Mouse (Mus musculus) left cerebral cortex, adult 9 months (tissue): ENCODE data around the gene Mgll.
A peak's percentile ranks its signal among the peaks of the same experiment; 100 is the strongest.

Source experiments
- DNase-seq, 2 experiments: peaks; one replicate each; pipeline ENCODE4 v3.0.0; 2022; ENCODE audit warnings: low spot score in 2 of 2

Gene Mgll

DNA sequence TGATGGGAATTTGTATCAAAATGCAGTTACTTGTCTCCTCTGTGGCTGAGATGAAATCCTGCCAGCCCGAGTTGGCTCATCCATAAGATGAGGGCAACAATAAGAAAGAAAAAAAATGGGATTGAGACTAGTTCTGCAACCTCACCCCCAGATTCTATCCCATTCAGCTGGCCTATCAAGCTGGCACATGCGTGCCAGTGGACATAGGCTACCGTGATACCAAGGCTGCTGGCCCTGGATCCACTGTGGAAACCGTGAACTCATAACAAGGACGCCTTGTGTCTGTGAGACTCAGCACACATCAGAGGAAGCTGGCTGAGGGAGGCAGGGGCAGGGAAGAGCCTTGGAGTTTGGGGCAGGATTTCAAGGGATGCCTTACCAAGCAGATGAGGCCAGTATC is 46.8 kb downstream of the Mgll start:
- DNase-seq, result no peak

DNA sequence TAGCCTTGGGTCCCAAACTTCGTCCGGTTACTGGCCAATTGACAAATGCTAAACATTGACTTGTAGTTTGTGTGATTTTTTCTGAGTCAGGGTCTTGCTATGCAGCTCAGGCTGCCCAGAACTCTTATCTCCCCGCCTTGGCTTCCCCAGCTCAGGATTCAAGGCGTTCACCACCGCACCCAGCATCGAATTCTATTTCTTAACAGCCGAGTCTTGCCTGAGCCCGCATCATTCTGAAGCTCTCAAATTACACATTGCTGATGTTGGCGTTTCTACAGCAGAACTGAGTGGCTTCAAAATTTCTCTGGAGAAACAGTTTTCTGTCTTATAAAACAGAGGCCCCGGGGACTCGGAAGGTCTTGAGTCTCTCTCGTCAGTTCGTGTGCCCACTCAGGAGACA is 47.8 kb downstream of the Mgll start:
- no peak for DNase-seq

DNA sequence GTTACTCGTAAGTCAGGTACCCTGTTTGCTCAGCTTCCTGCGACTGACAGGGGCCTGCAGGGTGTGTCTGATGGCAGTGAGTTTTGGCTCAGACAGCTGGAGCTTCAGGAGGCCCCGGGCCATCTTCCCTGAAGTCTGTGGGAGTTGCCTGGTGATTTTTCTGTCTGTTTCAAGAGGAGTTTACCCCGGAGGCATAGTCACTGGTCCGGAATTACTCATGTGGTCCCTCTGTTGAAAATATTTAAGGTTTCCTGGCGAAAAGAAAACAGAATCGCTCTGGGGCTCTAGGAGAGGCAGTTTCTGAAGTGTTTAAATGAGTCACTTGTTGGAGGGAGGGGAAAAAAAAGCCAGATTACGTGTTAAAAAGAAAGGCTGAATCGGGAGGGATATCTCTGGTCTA is 49.8 kb downstream of the Mgll start:
- DNase-seq, result no peak

DNA sequence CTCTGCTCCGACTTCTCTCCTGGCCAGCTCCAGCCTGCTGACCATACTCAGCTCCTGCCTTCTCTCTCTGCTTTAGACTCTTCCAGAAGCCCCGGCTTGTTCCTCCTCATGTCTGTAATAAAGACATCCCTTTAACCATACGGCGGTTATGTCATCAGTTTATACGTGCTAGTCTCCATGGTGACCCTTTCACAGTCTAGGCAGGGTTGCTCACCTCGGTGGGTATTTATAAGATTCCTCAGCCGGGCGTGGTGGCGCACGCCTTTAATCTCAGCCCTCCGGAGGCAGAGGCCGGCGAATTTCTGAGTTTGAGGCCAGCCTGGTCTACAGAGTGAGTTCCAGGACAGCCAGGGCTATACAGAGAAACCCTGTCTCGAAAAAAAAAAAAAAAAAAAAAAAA is 51.1 kb downstream of the Mgll start:
- DNase-seq, result no peak

DNA sequence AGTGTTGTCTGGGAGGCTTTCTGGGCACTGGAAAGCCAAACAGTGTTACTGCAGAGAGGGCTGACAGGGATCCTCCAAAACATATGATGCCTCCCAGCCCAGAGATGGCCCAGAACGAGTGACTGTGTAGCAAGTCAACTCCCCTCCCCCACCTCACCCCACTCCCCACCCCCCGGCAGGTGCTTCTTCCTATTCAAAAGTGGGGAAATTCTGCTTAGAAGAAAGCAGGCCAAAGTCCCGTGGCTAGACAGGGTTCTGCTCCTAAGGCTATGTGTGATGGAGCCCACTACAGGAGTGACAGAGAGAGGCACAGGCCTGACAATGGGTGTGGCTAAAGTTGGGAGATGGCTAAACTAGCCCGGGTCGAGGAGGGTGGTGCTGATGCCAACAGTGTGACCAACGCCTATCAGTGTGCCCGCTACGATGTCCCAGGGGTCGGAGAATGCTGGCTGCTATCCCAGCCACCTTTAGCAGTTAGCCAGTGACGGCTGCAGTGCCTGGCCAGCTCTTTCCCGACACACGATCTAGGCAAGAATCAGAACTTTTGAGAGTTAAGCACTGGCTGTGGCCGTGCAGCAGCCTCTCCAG is 52.2 kb downstream of the Mgll start:
- DNase-seq, result no peak

DNA sequence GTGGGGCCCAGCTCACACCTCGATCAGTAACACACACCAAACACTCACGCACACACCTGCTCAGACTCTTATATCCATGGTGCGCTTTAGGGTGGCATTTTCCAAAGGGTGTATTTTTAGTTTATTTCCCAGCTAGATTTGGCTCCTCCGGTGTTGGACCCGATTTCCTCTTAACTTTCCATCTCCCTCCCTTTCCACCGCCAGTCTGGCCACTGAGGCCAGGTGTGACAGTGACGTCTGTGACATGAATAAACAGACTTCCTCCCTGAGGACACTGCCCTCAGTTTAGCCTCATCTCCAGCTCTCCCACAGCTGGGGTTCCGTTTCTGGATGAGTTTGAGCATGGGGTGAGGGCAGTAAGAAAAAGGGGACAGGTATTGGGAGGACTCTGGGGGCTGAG is 52.8 kb downstream of the Mgll start:
- no peak for DNase-seq

DNA sequence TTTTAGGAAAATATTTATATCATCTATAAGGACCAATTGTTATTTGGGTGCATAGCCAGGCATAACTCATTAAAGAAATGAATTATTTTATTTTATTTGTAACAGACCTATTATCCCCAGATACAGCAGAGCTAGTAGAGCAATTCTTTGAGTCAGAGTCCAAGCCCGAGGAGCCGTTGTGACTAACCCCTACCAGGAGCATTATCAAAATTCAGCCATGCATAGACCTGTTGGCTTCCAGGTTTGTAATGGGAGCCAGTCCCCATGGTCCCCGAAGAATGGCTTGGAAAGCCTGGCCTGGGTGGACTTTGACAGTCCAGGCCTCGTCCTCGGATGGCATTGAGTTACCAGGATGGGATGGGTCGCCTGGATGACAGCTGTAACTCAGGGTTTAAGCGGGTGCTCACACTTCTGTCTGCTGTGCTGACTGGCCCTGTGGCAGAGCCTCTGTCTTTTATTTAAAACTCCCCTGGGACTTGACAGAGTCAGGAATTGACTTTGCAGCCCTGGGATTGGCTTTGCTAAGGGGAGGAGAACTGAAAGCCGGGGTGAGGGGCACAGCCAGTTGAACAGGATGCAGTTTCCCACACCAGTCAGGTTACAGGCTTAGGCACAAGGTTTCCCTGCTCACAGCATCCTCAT is 54.0 kb downstream of the Mgll start:
- DNase-seq, result no peak

DNA sequence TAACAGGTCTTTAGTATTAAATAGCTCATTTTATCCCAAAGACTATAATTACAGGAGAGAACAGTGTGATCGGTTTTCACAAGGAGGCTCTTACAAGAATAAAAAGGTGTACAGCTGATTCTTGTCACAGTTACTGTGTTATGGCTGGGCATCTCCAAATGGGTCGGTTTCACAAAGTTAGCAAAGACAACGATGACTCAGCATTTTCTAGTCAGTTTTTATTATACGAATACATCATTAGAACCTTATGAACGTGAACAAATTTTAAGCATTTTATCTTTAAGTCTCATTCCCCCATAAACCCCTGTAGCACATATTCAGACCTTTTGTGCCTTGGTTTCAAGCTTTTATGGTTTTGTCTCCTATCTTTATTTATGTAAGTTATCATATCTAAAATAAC is 55.5 kb downstream of the Mgll start:
- DNase-seq, result no peak

DNA sequence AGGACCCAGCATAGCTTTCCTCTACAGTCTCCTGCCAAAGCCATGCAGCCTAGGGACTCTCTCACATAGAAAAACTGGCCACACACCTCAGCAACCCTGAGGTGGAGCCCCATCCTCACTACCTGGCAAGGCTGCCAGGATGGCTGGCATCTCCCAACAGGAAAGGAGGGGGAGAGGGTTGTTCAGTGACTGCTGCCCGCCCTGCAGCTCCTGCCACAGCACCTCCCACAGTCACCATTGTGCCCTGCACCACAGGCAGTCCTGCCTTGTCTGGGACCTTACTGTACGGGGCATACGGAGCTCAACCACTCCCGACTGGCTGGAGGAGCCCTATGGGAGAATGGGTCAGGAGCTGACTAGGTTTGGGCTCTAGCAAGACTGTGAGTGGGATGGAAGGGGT is 57.7 kb downstream of the Mgll start:
- DNase-seq, result no peak

DNA sequence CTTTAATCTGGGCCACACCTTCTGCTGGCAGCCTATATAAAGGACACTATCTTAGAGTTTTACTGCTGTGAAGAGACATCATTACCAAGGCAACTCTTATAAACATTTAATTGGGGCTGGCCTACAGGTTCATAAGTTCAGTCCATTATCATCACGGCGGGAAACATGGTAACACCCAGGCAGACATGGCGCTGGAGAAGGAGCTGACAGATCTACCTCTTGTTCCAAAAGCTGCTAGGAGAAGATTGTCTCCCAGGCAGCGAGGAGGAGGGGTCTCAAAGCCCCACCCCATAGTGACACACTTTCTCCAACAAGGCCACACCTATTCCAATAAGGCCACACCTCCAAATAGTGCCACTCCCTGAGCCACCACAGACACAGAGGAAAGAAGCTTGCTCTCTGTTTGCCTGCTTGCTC is 58.8 kb downstream of the Mgll start:
- DNase-seq, result no peak

DNA sequence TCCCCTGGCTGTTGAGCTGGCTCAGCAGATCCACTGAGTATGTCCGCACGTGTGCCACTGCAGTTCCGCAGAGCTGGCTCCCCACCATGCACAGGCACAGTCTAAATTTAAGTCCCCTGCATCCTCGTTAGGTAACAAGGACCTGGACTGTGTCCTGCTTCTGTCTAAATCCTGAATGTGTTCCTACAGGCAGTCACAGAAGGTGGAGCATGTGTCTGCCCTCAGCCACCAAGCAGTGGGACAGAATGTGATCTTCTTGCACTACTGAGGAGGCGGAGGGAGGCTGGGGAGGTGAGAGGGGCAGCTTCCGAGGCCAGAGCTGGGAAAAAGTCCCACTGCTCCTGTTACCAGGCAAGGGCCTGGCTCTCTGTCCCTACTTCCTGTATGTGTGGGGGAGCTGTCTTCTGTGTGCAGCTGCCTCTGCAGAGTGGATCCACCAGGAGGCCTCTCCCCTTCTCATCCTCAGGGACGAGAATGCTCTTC is 60.5 kb downstream of the Mgll start:
- DNase-seq, result peak in 1 of 2 experiments; percentile 76

DNA sequence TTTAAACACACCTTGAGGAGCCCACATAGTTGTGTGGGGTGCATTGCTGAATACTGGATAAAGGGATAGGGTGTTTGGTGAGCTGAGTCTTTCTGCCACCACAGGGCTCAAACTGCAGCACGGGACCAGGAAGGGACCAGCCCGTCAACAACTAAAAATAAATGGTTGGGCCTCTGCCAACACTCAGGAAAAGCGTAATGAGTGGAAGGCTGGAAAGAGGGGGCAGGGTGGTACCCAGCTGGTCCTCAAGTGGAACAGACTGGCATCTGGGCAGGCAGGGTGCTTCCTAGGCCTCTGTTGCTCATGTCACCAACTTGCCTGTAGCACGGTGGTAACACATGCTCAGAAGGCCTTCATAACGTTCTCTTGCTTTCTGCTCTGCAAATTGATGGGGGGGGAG is 61.1 kb downstream of the Mgll start:
- DNase-seq, result no peak

DNA sequence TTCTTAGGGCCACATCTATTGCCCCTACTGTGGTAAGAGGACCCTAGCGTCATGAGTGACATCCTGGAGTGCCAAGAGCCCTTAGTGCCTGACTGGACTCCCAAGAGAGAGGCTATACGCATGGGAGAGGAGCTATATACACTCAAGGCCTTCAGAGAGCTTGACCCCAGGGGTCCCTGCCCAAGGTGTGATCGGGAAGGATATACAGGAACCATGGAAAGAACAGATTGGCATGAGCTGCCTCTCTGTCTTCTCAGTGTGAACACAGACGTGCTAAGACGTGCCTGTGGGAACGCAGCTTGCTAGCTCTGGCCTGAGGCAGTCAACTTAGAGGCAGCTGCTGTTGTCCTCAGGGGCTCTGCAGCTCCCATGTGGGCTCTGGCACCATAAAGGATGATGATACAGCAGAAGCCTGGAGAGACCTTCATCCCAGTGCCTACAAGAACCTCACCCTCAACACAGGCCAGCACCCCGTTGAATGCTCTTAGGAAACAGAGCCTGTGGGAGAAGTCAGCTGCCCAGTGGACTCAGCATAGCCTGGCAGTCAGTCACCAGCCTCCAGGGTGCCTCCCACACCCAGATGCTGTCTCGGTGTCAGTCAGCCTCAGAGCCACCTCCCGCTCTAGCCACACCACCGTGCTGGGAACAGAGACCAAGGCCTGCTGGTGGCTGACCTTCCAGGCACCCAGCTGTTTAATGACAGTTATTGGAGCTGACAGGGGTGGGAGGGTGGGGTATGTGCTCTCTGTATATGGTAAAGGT is 61.8 kb downstream of the Mgll start:
- DNase-seq, result no peak

DNA sequence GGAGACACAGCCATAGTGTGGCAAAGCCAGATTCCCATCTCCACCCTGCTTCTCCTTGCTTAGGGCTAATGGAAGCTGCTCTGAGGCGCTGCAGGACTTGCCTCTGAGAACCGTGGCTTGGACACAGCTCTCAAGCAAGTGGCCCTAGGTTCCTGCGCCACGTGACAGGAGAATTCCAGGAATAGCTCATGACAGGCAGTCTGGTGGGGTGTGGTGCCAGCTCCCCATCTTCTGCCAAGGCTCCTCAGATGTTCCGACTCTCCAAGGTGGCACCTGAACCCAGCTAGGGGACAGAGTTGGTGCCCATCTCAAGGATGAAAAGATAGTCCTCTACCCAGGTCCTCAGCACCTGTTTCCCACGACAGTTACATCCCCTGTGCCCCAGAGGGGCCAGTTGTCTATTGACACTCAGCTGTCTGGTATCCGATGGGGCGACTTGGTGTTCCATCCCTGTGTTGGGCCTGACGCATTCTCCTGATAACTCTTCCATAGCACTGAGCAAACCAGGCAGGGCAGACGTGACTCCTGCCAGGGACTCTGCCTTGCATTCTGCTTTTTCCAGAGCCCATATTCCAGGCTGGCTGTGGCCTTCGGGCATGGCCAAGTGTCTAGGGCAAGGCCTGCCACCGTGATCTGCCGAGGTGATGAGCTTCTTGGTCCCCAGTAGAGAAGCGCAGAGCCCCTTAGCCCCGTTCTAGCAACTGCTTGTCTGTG is 62.7 kb downstream of the Mgll start:
- peak in 1 of 2 experiments; percentile 66 for DNase-seq

DNA sequence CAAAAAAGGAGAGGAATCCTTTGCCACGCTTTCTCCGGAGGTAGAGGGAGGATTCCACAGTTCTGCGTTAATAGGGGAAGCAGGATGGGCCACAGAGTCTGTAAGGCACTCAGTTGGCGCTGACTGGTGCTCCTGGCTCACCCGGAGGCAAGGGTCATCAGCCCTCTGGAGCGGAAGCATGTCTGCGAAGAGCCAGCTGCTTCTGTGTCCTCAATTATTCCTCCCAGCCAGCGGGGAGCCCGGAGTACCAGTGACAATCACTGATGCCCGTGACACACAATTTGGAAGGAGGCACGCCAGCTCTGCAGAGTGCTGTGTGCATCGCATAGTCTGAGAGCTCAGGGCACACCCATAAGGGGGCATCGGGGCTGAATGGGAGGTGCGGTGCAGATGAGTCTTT is 63.3 kb downstream of the Mgll start:
- no peak for DNase-seq

DNA sequence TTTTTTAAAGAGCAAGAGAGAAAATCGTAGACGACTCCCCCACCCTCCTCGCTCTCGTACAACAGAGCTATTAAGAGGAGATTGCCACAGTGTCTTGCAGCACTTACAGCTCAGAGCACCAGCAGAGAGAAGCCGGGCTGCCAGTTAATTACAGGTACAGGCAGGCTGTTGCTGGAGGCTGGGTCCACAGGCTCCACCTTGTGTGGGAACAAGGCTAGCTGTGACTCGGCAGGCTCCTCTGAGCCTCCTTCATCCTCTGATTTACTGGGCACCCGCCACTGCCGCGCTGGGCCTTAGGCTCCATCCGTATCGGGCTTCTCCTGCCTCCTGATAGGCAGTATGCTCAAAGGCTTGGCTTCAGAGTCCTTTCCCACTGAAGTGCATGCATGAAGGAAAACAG is 64.0 kb downstream of the Mgll start:
- no peak for DNase-seq

DNA sequence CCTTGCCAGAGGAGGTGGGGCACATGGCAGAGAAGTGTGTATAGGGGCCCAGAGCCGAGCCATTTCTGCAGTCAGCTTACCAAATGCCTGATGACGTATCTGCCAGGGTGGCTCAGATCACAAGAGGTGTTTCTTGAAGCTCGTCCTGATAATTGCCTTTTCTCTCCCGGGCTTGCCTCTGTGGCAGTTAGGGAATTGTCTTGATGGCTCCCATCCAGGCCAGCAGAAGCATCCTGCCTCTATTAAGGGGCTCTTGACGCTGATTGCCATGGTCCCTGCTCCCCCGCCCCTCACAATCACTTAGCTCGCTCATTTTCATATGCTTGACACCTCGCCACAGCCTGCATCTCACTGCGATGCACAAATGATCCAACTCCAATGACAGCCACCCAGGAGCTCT is 67.1 kb downstream of the Mgll start:
- DNase-seq, result no peak

DNA sequence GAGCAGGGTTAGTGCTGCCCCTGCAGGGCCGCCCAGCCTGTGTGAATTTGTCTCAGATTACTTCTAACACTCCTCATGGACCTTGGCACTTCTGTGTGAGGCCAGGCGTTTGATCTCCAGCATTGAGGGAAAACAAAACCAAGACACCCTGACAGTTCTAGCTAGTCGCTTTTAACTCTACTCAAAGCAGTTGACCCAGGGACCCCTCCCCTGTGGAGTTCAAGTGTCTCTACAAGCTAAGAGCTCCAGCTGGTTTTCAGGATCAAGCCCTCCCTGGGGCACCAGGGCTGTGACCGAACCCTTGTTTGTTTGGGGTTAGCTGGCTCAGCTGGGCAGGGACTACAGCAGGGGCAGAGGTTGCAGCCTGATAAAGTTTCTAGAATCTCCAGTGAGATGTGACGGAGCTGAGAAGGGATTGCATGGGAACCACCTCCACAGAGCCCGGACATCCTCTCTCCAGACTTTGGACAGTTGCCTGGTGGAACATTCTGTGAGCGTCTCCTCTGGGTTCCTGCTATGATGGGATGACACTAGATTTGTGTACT is 68.0 kb downstream of the Mgll start:
- no peak for DNase-seq

DNA sequence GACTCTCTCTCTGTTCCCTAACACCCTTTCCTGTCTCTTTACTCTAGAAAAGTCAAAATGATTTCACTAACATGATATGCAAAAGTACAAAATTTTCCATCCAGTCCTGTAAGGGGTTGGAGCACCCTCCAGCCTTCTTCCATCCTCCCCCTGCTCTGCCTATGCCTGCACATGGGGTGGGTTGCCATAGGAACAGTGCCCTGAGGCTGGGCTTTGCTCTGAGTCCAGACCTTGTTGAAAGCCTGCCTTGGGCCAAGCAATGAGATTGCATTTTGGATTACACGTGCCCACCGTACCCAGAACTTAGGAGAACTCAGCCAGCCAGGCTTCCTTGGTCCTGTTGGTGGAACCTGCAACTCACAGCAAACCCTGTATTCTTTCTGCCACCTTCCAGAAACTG is 69.0 kb downstream of the Mgll start:
- DNase-seq, result no peak

DNA sequence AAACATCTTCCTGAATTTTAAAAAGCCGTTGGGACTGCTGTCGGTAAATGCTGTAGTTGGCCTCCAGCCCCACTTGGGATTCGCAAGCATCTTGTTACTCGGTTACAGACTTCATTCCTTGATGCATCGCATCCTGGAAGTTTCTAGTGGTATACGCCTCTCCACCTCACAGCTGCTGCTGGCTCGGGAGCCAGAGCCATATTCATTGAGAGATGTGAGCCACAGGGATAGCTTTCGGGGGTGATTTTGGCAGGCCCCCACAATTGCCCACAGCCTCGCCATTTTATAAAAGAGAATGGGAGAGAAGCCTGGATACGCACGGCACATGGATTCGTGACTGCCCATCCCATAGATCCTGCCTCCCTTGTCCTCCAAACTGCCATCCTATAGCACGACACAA is 69.7 kb downstream of the Mgll start:
- DNase-seq, result no peak

DNA sequence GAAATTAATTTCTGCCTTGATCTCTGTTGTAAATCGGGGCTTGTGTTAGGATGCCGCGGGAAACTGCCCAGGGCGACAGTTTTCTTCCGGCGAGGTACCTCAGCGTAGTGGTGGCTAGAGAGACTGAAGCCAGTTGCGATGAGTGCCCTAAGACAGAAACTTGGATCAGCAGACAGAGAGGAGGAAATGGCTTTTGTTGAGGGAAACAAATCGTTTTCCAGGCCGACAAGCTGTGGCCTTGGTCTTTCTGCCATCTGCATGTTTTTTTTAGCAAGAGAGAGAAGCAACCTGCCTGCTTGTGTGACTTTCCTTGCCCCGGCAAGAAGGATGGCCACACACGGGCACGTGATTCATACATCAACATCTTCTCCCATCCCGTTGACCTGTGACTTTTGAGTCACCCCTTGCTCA is 70.4 kb downstream of the Mgll start:
- DNase-seq, result no peak

DNA sequence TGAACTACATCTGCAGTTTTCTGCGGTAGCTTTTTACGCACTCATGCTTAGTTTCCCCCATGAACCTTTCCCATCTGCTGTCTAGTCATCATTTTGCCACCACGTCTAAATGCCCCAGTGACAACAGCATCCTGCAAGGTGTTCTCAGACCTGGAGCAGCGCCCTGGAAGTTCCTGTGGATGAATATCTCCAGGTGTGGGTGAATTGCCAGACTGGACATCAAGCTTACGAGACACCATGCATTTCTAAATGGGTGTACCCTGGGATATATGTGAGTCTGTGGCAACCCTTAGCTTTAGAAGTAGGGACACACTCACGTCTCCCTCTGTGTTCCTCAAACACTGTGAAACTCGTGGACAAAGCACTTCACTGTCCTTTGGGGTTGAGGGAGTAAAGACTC is 76.0 kb downstream of the Mgll start:
- DNase-seq, result no peak
